Mouse (Mus musculus): ENCODE results near the gene Adgrg3.

Gene Adgrg3

GRCm38 (mm10) chr8:95017451-95017850 lies at the start of gene Adgrg3:
Gene Adgrg3 (plus strand): TSS chr8:95017692.
- no peak for DNase-seq (ENCODE audit: low spot score)

- DNase-seq (ENCODE audit: low spot score) = no peak
Observed at GRCm38 (mm10) chr8:94973270-94973669, 44.2 kb upstream of the Adgrg3 start.

GRCm38 (mm10) chr8:94973786-94974185 lies 43.7 kb upstream of the Adgrg3 start:
- no peak for DNase-seq (ENCODE audit: low spot score)

- no peak for DNase-seq (ENCODE audit: low spot score)
Observed at GRCm38 (mm10) chr8:94974467-94975165, 42.9 kb upstream of the Adgrg3 start, which contains the start of gene Adgrg1. Gene Adgrg1 (plus strand): TSS chr8:94974751.

GRCm38 (mm10) chr8:94976651-94977417 lies 40.7 kb upstream of the Adgrg3 start:
- no peak for DNase-seq (ENCODE audit: low spot score)

- DNase-seq (ENCODE audit: low spot score) = no peak
Observed at GRCm38 (mm10) chr8:94978131-94978530, 39.4 kb upstream of the Adgrg3 start.

GRCm38 (mm10) chr8:94978593-94979319 lies 38.7 kb upstream of the Adgrg3 start:
- no peak for DNase-seq (ENCODE audit: low spot score)

- DNase-seq (ENCODE audit: low spot score) = no peak
Observed at GRCm38 (mm10) chr8:94980176-94980575, 37.3 kb upstream of the Adgrg3 start.

- DNase-seq (ENCODE audit: low spot score) = no peak
Observed at GRCm38 (mm10) chr8:94980976-94981375, 36.5 kb upstream of the Adgrg3 start.

GRCm38 (mm10) chr8:94981848-94982247 lies 35.6 kb upstream of the Adgrg3 start:
- no peak for DNase-seq (ENCODE audit: low spot score)

GRCm38 (mm10) chr8:94983146-94983545 lies 34.3 kb upstream of the Adgrg3 start:
- DNase-seq (ENCODE audit: low spot score) = no peak

GRCm38 (mm10) chr8:94983881-94984516 lies 33.5 kb upstream of the Adgrg3 start:
- DNase-seq (ENCODE audit: low spot score) = peak; percentile 37

GRCm38 (mm10) chr8:94985023-94985422 lies 32.5 kb upstream of the Adgrg3 start:
- DNase-seq (ENCODE audit: low spot score) = no peak

GRCm38 (mm10) chr8:94986676-94987075 lies 30.8 kb upstream of the Adgrg3 start:
- DNase-seq (ENCODE audit: low spot score) = no peak

GRCm38 (mm10) chr8:94987553-94987952 lies 29.9 kb upstream of the Adgrg3 start:
- DNase-seq (ENCODE audit: low spot score) = no peak

- no peak for DNase-seq (ENCODE audit: low spot score)
Observed at GRCm38 (mm10) chr8:94988619-94989018, 28.9 kb upstream of the Adgrg3 start.

GRCm38 (mm10) chr8:94989711-94990110 lies 27.8 kb upstream of the Adgrg3 start:
- no peak for DNase-seq (ENCODE audit: low spot score)

- no peak for DNase-seq (ENCODE audit: low spot score)
Observed at GRCm38 (mm10) chr8:94990598-94991453, 26.7 kb upstream of the Adgrg3 start.

GRCm38 (mm10) chr8:94991454-94991994 lies 26.0 kb upstream of the Adgrg3 start:
- DNase-seq (ENCODE audit: low spot score) = no peak

- no peak for DNase-seq (ENCODE audit: low spot score)
Observed at GRCm38 (mm10) chr8:94992010-94992409, 25.5 kb upstream of the Adgrg3 start.

- DNase-seq (ENCODE audit: low spot score) = no peak
Observed at GRCm38 (mm10) chr8:94992534-94992933, 25.0 kb upstream of the Adgrg3 start.
